Mouse (Mus musculus) mouse trophoblast stem cell (cell line): ENCODE data around the gene Tectb.

Source experiments
- in situ Hi-C, 2 experiments: fragments of 300-500 bp; cut with MseI, MboI; formaldehyde crosslinking; loops; 2 replicates in 1 of 2; 3 replicates in 1 of 2; pipeline ENCODE4 v1.15.1; 2025

The Tectb gene

DNA sequence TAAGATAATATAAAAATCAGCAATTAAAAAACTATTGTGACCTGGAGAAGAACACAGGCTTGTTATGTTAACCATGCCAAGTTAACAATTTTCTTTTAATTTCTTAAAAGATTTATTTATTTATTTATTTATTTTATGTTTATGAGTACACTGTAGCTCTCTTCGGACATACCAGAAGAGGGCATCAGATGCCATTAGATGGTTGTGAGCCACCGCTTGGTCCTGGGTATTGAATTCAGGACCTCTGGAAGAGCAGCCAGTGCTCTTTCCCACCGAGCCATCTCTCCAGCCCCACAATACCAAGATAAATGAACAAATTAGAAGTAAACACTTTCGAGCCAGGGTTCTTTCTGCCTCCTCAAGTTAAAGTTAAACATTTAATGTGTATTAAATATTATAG, 28.1 kb downstream of the Tectb start:
- in situ Hi-C loops: loop anchor here in 1 of 2 experiments (25.0 kb wide), 1 partner anchor 1171 kb away; the partner anchor contains the start of gene Adra2a

- in situ Hi-C loops: loop anchor here in 1 of 2 experiments (25.0 kb wide), 1 partner anchor 1172 kb away; the partner anchor contains the start of gene Adra2a
Measured at GRCm38 (mm10) chr19:55209084-55209483, 28.6 kb downstream of the Tectb start.

GRCm38 (mm10) chr19:55211698-55212097, 31.2 kb downstream of the Tectb start:
- in situ Hi-C loops: loop anchor here in 1 of 2 experiments (10.0 to 25.0 kb wide), 2 partner anchors 93 to 1174 kb away; partner anchors contain the start of gene Adra2a

DNA sequence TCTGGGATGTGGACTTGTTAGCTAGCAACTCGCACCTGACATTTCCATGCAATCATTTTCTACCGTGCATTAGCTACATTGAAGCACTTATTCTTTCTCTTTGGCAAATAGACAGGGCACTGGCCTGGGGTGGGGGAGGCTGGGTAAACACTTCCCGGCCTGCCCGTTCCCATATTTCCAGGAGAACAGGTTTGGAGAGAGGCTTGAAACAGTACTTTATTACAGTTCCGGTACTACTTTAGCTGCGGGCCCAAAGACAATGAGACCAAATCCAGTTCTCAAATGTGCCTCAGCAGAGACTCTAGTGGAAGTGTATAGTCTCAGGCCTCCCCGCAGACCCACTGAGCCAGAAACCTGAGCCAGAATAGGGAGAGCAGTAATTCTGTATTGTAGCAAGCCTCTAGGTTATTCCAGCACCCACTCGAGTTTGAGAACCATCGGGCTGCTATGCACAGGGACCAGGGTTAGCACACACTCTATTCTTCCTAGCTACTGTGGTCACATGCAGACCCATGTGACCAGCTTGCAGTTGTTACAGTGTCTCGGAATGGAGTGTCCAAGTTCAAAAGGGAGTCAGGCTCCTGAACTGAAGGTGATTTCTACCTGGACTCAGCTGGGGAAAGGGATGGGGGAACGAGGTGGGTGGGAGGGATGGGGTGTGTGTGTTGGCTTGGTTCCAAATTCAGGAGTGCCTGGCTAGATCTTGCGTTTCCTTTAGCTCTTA, 33.2 kb downstream of the Tectb start:
- in situ Hi-C loops: loop anchor here in 1 of 2 experiments (10.0 to 25.0 kb wide), 2 partner anchors 91 to 1176 kb away; partner anchors contain the start of gene Adra2a

GRCm38 (mm10) chr19:55216876-55217275, 36.3 kb downstream of the Tectb start:
- in situ Hi-C loops: loop anchor here in 1 of 2 experiments (10.0 to 25.0 kb wide), 2 partner anchors 88 to 1180 kb away; partner anchors contain the start of gene Adra2a

DNA sequence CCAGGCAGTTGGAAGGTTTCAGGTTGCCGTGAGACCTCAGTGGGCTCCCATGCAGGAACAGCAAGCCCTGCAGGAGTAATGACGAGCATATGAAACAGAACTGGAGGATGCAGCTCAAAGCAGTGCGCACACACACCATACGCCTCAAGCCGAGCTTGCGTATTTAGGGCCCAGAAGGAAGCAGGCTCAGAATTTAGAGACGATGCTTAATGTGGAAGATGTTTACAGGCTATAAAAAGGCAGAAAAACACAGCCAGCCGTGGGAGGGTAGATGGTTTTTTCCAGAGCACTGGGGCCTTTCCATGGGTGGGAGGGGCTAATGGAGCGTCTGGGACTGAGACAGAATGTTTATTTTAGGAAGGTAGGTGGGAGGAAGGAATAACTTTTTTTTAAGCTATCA, 36.8 kb downstream of the Tectb start:
- in situ Hi-C loops: loop anchor here in 1 of 2 experiments (10.0 to 25.0 kb wide), 2 partner anchors 87 to 1180 kb away; partner anchors contain the start of gene Adra2a

DNA sequence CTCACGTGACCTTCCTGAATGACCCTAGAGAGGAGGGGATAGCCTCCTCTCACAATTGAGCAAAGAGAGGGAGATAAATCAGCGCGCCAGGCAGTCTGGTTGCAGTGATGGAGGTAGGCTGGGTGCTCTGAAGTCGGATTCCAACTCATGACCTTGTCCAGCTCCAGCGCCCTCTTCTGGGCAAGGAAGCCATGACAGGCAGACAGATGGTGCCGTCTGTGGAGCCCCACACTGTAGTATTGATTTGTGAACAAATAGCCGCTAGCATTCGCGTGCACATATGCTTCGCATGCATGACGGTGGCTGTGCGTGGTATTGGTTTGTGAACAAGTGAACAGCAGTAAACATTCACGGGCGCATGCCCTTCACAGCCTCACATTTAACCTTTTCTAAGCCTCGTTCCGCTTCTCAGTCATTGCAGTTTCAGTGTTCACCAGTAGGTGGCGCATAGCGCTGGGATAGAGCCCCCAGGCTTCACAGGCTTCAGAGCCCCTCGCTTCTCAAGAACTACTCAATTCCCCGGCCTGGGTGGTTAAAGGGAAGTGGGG, 37.7 kb downstream of the Tectb start:
- in situ Hi-C loops: loop anchor here in 1 of 2 experiments (10.0 to 25.0 kb wide), 2 partner anchors 87 to 1181 kb away; partner anchors contain the start of gene Adra2a

- in situ Hi-C loops: loop anchor here in 1 of 2 experiments (10.0 to 25.0 kb wide), 2 partner anchors 86 to 1181 kb away; partner anchors contain the start of gene Adra2a
Measured at GRCm38 (mm10) chr19:55218741-55219221, 38.2 kb downstream of the Tectb start.

GRCm38 (mm10) chr19:55219359-55219758, 38.8 kb downstream of the Tectb start:
- in situ Hi-C loops: loop anchor here in 1 of 2 experiments (10.0 to 25.0 kb wide), 2 partner anchors 85 to 1182 kb away; partner anchors contain the start of gene Adra2a

DNA sequence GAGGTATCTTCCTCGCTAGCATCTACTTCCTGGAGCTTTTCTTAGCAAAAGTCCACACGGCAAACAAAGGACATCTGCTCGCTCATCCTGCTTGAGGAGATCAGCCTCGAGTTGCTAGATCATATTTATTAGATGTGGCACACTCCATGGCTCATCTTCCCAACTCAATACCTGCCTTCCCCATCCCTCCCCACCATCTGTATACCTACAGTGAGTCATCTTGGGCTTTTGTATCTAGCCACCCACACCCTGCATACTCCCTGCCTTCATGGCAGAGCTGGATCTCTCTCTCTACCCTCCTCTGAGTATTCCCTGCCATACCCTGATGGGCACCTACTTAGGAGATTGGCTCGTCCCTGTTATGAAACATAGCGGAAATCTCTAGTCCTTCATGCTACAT, 40.7 kb downstream of the Tectb start:
- in situ Hi-C loops: loop anchor here in 1 of 2 experiments (25.0 kb wide), 1 partner anchor 1184 kb away; the partner anchor contains the start of gene Adra2a

DNA sequence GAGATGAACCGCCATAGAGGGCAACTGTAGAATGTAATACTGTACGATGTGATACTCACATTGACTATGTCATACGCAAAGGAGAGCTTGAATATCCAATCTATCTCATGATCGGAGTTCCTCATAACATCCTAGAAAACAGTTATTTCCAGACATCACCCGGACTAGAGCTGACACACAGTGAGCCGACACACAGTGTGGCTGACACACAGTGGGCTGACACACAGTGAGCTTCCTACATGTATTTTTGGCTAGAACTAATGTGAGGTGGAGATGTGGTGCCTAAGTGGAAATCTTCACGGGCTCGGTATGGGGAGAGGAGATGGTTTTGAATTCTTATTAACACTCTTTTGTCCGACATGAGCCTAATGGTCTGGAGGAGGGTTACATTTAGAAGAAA, 41.7 kb downstream of the Tectb start:
- in situ Hi-C loops: loop anchor here in 1 of 2 experiments (25.0 kb wide), 1 partner anchor 1185 kb away; the partner anchor contains the start of gene Adra2a

DNA sequence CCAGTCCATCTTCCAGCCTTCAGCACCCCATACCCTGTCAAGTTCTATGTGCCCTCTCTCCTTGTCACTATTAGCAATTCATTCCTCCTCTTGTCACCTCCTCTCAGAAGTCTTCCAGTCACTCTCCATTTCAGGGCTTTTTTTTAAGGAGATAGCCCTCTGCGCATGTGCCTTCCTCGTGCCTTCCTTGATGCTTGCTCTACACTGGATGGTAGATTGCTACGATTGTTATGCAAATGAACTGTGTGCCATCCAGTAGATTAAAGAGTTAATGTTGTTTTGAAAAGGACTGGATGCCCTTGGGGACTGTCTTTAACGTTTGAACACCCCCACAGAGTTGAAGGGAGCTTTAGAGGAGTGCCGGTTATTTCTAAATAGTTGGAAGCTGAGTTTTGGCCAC, 46.1 kb downstream of the Tectb start:
- in situ Hi-C loops: no loop called here

- in situ Hi-C loops: no loop called here
Measured at GRCm38 (mm10) chr19:55227135-55227534, 46.6 kb downstream of the Tectb start.

DNA sequence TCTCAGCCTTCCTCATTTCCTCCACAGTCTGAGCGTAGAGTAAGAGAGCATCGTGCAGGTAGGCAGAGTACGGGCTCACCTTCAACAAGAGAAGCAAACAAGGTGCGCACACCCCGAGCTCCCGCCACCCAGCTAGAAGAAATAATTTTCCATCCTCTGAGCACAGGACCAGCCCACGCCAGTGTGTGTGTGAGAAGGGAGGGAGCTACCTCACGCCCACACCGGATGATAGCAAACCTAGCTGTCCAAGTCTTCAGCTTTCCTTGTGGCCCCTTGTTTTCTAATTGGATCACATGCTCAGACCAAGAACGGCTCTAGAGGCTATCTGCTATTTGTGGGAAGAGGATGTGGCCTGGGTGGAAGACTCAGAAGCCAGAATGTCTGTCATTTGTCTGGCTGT, 50.5 kb downstream of the Tectb start:
- in situ Hi-C loops: no loop called here

DNA sequence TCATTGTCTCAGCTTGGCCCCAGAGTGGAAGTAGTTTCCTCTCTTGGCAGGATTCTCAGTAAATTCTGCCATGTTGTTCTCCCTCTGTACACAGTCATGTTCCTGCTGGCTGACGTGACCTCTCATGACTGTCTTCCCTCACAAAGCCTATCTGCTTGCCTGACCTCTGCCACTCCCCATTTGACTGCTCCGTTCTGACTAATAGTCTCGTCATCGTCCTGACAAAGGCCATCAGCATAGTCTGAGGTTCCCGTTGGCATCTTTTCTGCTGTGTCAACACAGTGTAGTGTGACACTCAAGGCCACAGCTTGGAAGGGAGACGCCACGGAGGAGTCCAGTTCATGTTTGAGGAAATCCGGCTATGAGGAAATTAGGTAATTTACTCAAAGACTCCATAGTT, 51.6 kb downstream of the Tectb start:
- in situ Hi-C loops: no loop called here

GRCm38 (mm10) chr19:55236026-55236425, 55.5 kb downstream of the Tectb start:
- in situ Hi-C loops: no loop called here

DNA sequence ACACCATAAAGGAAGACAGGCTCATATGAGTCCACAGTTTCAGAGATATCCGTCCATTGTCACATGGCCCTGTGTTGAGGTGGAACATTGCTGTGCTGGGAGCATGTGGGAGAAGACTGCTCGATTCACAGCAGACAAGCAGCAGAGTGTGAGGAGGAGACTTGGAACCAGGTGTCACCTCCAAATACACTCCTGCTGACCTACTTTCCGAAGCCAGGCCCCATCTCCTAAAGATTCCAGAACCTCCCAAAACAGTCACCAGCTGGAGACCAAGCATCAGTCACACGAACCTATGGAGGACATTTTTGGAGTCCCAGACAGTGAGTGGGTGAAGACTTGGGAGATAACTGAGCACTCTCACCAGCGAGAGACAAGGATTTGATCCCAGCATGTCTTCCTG, 56.0 kb downstream of the Tectb start:
- in situ Hi-C loops: no loop called here

DNA sequence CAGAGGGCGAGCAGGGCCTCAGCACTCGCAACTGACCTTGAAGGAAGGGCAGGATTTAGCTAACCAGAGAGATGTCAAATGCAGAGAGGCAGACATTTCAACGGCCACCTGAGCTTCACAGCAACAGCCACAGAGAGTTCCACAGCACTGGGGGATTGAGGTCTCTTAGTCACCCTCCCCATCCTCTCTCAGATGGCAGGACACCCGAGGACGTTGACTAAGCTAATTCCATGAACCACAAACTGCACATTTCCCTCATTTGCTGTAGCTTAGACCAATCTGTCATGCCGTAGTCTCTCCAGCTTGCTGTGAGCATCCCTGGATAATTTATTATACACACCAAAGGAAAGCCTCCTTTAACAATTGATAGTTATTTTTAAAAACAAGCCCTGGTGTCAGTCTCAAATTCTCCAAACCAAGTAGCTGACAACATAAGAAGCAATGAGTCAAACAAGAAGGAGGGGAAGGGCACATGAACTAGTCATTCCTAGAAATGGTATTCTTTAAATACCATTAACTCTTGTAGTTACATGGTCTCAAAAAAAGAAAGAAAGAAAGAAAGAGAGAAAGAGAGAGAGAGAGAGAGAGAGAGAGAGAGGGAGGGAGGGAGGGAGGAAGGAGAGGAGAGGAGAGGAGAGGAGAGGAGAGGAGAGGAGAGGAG, 59.4 kb downstream of the Tectb start:
- in situ Hi-C loops: no loop called here

DNA sequence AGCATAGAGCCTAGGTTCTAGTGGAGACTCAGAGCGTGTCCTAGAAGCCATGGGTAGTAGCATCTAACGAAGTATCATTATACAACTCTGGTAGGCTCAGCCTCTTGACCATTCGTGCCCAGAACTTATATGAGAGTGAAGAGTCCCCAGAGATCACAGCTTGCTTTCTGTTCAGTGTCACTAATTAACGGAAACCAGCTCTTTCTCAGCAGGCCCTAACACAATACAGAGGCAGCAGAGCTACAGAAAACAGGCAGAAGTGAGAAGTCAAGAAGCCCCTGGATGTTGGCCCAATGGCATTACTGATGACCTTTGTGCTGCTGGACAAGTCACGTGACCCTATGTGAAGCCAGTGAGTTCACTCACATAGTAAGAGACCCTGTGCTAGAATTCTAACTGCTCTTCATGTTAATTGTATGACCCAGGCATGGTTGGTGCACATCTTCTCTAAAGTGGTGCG, 60.7 kb downstream of the Tectb start, which contains the start of gene Gucy2g:
Gene Gucy2g (minus strand): TSS at position 51 of the 460 bp plus-strand sequence.
- in situ Hi-C loops: no loop called here

DNA sequence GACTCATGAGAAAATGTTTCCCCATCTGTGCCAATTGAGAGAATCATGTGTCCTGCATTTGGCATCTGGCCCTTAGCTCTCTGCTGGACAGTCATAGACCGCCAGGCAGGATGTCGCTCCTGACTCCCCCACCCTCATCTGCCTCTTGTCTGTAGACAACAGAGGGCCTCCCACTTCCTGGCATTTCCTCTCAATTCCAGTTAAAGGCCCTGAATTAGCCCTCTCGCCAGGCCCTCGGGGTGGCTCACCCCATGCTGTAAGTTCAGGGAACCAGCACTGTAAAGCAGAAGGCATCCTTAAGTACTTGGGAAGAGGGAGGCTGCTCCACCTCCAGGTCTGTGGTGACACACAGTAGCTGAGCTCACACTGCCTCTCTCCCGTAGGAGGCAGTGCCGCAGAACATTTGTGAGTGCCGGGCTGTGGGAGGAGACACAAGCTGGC, 64.3 kb downstream of the Tectb start:
- in situ Hi-C loops: no loop called here
